Mouse (Mus musculus): Measurements from ENCODE around the gene Scube3. TPM values are rescaled to one million over a fixed set of nuclear protein-coding genes. Genes with fewer than 3 reads are reported as not detected.

The Scube3 gene
- polyA plus RNA-seq, 1 experiment from 2014 or later = 5.8 TPM

DNA sequence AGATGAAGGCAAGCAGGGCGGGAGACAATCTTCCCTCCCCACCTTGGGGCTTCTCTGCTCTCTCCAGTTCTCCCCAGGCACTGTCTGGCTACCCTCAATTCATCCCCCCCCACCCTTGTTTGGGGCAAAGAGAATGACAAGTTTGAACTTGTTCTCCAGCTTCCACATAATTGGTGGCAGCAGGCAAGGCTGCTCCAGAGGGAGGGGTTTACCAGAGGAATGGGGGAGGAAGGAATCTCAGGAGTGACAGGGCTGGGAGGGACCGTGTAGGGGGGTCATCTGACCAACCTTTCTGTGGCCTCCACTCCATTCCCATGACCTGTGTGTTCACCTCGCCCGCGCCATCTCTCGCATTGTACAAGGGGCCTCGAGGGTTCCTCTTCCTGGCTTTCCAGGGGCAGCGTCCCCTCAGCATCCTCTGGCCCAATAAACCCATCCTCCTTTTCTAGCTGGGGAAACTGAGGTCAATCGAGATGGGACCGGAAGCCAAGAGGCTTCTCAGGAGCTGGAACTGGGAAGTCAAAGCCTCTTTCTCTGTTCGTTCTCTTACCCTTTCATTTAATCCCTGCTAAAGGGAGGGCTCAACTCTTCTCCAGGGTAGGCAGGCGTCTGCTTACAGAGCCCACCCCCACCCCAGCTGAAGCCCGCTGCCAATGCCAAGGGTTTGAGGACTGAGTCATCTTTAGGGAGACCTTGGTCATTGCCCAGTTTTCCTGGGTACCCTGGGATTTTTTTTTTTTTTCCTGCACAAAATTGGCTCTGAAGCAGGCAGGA is 1.3 kb upstream of the Scube3 start:
- H3K4me2 ChIP-seq (ENCODE audit: low read length) = peak overlapping the region; percentile 75
- no peaks in the 10 kb centered on the region for H3K36me3 ChIP-seq (ENCODE audit: control insufficient read depth, insufficient read depth, low read length)
- H3K9ac ChIP-seq (ENCODE audit: low read depth, low read length) = peak overlapping the region; percentile 93; the same call in 1 of the 2 replicates
- peak overlapping the region; percentile 85 for H3K27ac ChIP-seq (ENCODE audit: low read length)
- no peaks in the 10 kb centered on the region for H3K27me3 ChIP-seq (ENCODE audit: control insufficient read depth, insufficient read depth, low read depth, low read length)
- H3K9me3 ChIP-seq (replicated peaks; ENCODE audit: control insufficient read depth, low read length, poor library complexity, severe bottlenecking) = no peaks in the 10 kb centered on the region
- peak overlapping the region; percentile 78 for H3K4me3 ChIP-seq (ENCODE audit: low read depth, low read length)
- peaks cover 39% of the 10 kb centered on the region for H3K4me1 ChIP-seq (ENCODE audit: control insufficient read depth, insufficient read depth, low read length)
- no peak for ATAC-seq
- 21% methylated on average over 13 of the region's 13 CpGs for WGBS

GRCm38 (mm10) chr17:28141205-28141650 is 713 bp upstream of the Scube3 start:
- ATAC-seq = peak; percentile 49
- no peaks in the 10 kb centered on the region for H3K27me3 ChIP-seq (ENCODE audit: control insufficient read depth, insufficient read depth, low read depth, low read length)
- H3K4me2 ChIP-seq (ENCODE audit: low read length) = peak overlapping the region; percentile 75
- H3K9ac ChIP-seq (ENCODE audit: low read depth, low read length) = peak overlapping the region; percentile 93
- peak overlapping the region; percentile 78 for H3K4me3 ChIP-seq (ENCODE audit: low read depth, low read length)
- under 1% methylated on average over 15 of the region's 15 CpGs for WGBS
- peaks cover 45% of the 10 kb centered on the region for H3K4me1 ChIP-seq (ENCODE audit: control insufficient read depth, insufficient read depth, low read length)
- H3K36me3 ChIP-seq (ENCODE audit: control insufficient read depth, insufficient read depth, low read length) = no peaks in the 10 kb centered on the region
- H3K9me3 ChIP-seq (replicated peaks; ENCODE audit: control insufficient read depth, low read length, poor library complexity, severe bottlenecking) = no peaks in the 10 kb centered on the region
- H3K27ac ChIP-seq (ENCODE audit: low read length) = peak overlapping the region; percentile 85

DNA sequence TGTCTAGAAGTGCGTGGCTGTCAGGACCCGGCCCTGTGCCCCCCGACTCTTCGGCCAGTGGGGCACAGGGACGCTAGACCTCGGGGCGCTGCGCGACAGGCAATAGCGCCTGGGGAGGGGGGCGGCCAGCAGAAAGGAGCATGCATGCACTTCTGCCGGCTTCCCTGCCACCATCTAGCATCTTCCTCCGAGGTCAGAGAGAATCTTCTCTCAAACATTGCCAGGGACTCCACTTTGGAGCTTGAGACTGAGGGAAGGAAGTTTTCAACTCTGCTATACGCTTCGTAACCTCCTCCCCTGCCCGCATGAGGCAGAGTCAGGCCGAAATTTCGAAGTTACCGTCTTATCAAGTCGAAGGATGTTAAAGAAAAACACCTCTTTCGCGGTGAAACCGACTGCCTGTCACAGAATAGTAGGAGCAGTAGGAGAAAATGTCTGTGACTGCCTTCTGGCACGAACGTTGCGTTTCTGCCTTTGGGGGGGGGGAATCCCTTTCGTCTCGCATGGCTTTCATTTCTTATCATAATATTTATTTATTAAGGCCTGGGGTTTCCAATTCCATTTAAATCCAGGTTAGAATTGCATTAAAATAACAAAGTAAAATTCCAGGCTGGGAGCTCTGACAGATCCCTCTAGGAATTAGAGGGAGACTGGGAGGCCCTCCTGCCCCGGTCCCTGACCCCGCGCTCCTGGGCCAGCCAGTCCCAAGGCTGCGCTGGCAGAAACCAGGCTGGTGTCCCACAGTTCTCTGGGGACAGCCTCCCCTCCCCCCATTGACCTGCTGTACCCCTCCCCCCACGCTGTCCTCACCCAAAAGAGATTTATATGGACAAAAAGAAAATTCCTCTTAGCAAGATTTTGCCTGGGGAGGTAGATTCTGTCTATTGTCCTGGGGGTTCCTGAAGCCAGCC is 1.0 kb downstream of the Scube3 start:
- no peaks in the 10 kb centered on the region for H3K27me3 ChIP-seq (ENCODE audit: control insufficient read depth, insufficient read depth, low read depth, low read length)
- WGBS = under 1% methylated on average over 32 of the region's 33 CpGs
- no peak for ATAC-seq
- no peaks in the 10 kb centered on the region for H3K36me3 ChIP-seq (ENCODE audit: control insufficient read depth, insufficient read depth, low read length)
- no peaks in the 10 kb centered on the region for H3K9me3 ChIP-seq (replicated peaks; ENCODE audit: control insufficient read depth, low read length, poor library complexity, severe bottlenecking)
- peak overlapping the region; percentile 78 for H3K4me3 ChIP-seq (ENCODE audit: low read depth, low read length)
- peak overlapping the region; percentile 85 for H3K27ac ChIP-seq (ENCODE audit: low read length)
- H3K4me1 ChIP-seq (ENCODE audit: control insufficient read depth, insufficient read depth, low read length) = peaks cover 56% of the 10 kb centered on the region
- peak overlapping the region; percentile 93 for H3K9ac ChIP-seq (ENCODE audit: low read depth, low read length)
- peak overlapping the region; percentile 75 for H3K4me2 ChIP-seq (ENCODE audit: low read length)

- whole genome bisulfite sequencing = 0% methylated on average over 9 of the region's 9 CpGs
- Histone ChIP-seq H3K27ac (ENCODE audit: low read length) (no peak overlapping the region; the same call in 1 of the 2 replicates), H3K4me3 (ENCODE audit: low read depth, low read length) (peak overlapping the region; percentile 78), H3K4me1 (ENCODE audit: control insufficient read depth, insufficient read depth, low read length) (peaks cover 56% of the 10 kb centered on the region), H3K4me2 (ENCODE audit: low read length) (peak overlapping the region; percentile 75), H3K9me3 (replicated peaks; ENCODE audit: control insufficient read depth, low read length, poor library complexity, severe bottlenecking) (no peaks in the 10 kb centered on the region), H3K27me3 (ENCODE audit: control insufficient read depth, insufficient read depth, low read depth, low read length) (no peaks in the 10 kb centered on the region), H3K9ac (ENCODE audit: low read depth, low read length) (peak overlapping the region; percentile 55), H3K36me3 (ENCODE audit: control insufficient read depth, insufficient read depth, low read length) (no peaks in the 10 kb centered on the region)
- ATAC-seq = no peak
These were observed 1.8 kb downstream of the Scube3 start for GRCm38 (mm10) chr17:28143751-28144150.

GRCm38 (mm10) chr17:28144241-28144640 is 2.3 kb downstream of the Scube3 start:
- peak overlapping the region; percentile 55 for H3K9ac ChIP-seq (ENCODE audit: low read depth, low read length)
- H3K9me3 ChIP-seq (replicated peaks; ENCODE audit: control insufficient read depth, low read length, poor library complexity, severe bottlenecking) = no peaks in the 10 kb centered on the region
- WGBS = 5% methylated on average over 6 of the region's 6 CpGs
- no peak overlapping the region; the same call in 1 of the 2 replicates for H3K27ac ChIP-seq (ENCODE audit: low read length)
- H3K4me3 ChIP-seq (ENCODE audit: low read depth, low read length) = peak overlapping the region; percentile 78
- H3K27me3 ChIP-seq (ENCODE audit: control insufficient read depth, insufficient read depth, low read depth, low read length) = no peaks in the 10 kb centered on the region
- no peaks in the 10 kb centered on the region for H3K36me3 ChIP-seq (ENCODE audit: control insufficient read depth, insufficient read depth, low read length)
- ATAC-seq = no peak
- H3K4me2 ChIP-seq (ENCODE audit: low read length) = peak overlapping the region; percentile 75
- peaks cover 56% of the 10 kb centered on the region for H3K4me1 ChIP-seq (ENCODE audit: control insufficient read depth, insufficient read depth, low read length)

DNA sequence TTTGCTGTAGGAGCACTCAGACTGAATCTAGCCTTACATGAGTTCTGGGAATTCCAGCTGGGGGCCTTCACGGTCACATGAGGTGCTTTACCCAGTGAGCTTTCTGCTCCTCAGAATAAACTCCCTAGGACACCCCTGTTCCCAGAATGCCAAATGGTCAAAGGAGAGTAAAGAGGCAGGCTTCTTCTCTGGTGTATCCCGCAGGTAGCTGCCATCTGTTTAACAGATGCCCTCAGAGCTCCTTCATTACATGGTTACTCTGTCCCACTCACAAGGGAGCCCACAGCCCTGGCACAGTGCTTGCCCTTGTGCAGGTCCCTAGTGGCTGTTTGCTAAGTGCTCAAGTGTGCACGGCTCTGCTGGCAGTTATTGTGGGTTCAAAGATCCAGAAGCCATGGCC is 6.3 kb downstream of the Scube3 start:
- H3K36me3 ChIP-seq (ENCODE audit: control insufficient read depth, insufficient read depth, low read length) = no peaks in the 10 kb centered on the region
- no peak overlapping the region for H3K27ac ChIP-seq (ENCODE audit: low read length)
- H3K9me3 ChIP-seq (replicated peaks; ENCODE audit: control insufficient read depth, low read length, poor library complexity, severe bottlenecking) = no peaks in the 10 kb centered on the region
- no peak overlapping the region for H3K4me3 ChIP-seq (ENCODE audit: low read depth, low read length)
- no peaks in the 10 kb centered on the region for H3K27me3 ChIP-seq (ENCODE audit: control insufficient read depth, insufficient read depth, low read depth, low read length)
- no peak for ATAC-seq
- no peak overlapping the region for H3K9ac ChIP-seq (ENCODE audit: low read depth, low read length)
- peaks cover 39% of the 10 kb centered on the region for H3K4me1 ChIP-seq (ENCODE audit: control insufficient read depth, insufficient read depth, low read length)
- H3K4me2 ChIP-seq (ENCODE audit: low read length) = no peak overlapping the region
- 79% methylated on average over 3 of the region's 3 CpGs for WGBS

GRCm38 (mm10) chr17:28149734-28150133 is 7.8 kb downstream of the Scube3 start:
- 56% methylated on average over 8 of the region's 8 CpGs for WGBS
- H3K27ac ChIP-seq (ENCODE audit: low read length) = no peak overlapping the region
- peaks cover 26% of the 10 kb centered on the region for H3K4me1 ChIP-seq (ENCODE audit: control insufficient read depth, insufficient read depth, low read length)
- H3K9me3 ChIP-seq (replicated peaks; ENCODE audit: control insufficient read depth, low read length, poor library complexity, severe bottlenecking) = no peaks in the 10 kb centered on the region
- H3K27me3 ChIP-seq (ENCODE audit: control insufficient read depth, insufficient read depth, low read depth, low read length) = no peaks in the 10 kb centered on the region
- no peak for ATAC-seq
- H3K4me3 ChIP-seq (ENCODE audit: low read depth, low read length) = no peak overlapping the region
- no peak overlapping the region for H3K4me2 ChIP-seq (ENCODE audit: low read length)
- no peaks in the 10 kb centered on the region for H3K36me3 ChIP-seq (ENCODE audit: control insufficient read depth, insufficient read depth, low read length)
- no peak overlapping the region for H3K9ac ChIP-seq (ENCODE audit: low read depth, low read length)

DNA sequence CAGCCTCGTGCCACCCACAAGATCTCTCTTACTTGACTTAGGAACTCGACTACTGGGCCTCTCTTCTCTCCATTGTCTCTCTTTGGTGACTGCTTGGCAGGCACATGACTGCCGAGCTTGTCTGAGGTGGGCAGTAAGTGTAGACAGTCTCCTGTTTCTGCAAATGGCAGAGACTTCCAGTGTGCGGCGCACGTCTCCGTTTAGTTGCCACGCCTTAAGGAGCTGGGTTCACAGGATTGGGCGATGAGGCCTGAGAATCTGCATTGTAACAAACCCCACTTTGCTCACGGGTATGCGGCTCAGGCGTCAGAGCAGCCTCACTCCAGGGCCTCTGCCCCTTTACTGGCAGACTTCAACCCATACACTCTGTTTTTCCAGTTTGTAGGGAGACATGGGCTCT is 8.5 kb downstream of the Scube3 start:
- WGBS = 71% methylated on average over 12 of the region's 12 CpGs
- Histone ChIP-seq H3K36me3 (ENCODE audit: control insufficient read depth, insufficient read depth, low read length) (no peaks in the 10 kb centered on the region; the same call in 1 of the 2 replicates), H3K27ac (ENCODE audit: low read length) (no peak overlapping the region), H3K27me3 (ENCODE audit: control insufficient read depth, insufficient read depth, low read depth, low read length) (no peaks in the 10 kb centered on the region), H3K9ac (ENCODE audit: low read depth, low read length) (no peak overlapping the region), H3K4me2 (ENCODE audit: low read length) (no peak overlapping the region), H3K9me3 (replicated peaks; ENCODE audit: control insufficient read depth, low read length, poor library complexity, severe bottlenecking) (no peaks in the 10 kb centered on the region), H3K4me3 (ENCODE audit: low read depth, low read length) (no peak overlapping the region), H3K4me1 (ENCODE audit: control insufficient read depth, insufficient read depth, low read length) (peaks cover 19% of the 10 kb centered on the region)
- no peak for ATAC-seq
